Mouse (Mus musculus): ENCODE data around the gene Gm2244. TPM values are rescaled to one million over a fixed set of nuclear protein-coding genes. Genes with fewer than 3 reads are reported as not detected.
"Not testable (repeated sequence)": the region's sequence is repeated elsewhere in the genome, so short reads cannot be mapped to it uniquely, and the experiment has no call there.

Gm2244 gene
- polyA plus RNA-seq (2014; fragmentation: Nextera tagmentation; extraction: Ambion mirVana) = not detected in 2 replicates

DNA sequence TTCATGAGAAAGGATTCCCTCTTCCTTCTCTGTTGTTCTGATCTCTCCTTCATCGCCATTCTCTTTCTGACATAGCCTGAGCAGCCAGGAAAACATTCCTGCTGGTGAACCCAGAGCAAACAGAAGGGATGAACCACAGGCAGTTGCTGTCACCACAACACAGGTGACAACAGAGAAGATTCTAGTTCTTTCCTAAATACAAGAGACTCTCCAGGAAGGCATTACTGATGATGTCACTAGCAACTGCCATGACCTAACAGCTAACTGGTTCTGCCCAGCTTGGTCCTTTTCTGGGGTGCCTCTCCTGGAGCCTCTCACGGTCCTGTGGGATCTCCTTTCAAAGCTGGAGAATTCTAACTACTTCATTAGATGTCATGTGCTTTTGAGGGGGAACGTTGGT lies at the start of gene Gm2244:
Gene Gm2244, minus strand, starts transcription at position 101 of the 400 bp plus-strand sequence.
- not testable (repeated sequence) for ATAC-seq (ENCODE audit: insufficient number of reproducible peaks, insufficient read depth, low FRiP score, low read depth); H3K27ac ChIP-seq (ENCODE audit: low read length); H3K4me2 ChIP-seq (replicated peaks; ENCODE audit: low read depth, low read length); H3K9me3 ChIP-seq (ENCODE audit: control insufficient read depth, low read depth, low read length); H3K4me1 ChIP-seq (ENCODE audit: control insufficient read depth, insufficient read depth, low read length); H3K36me3 ChIP-seq (ENCODE audit: control insufficient read depth, insufficient read depth, low read length); H3K9ac ChIP-seq (replicated peaks; ENCODE audit: low read depth, low read length); H3K27me3 ChIP-seq (ENCODE audit: control insufficient read depth, insufficient read depth, low read length); H3K4me3 ChIP-seq (ENCODE audit: low read depth, low read length)
- WGBS = 93% methylated on average over 1 of the region's 3 CpGs

DNA sequence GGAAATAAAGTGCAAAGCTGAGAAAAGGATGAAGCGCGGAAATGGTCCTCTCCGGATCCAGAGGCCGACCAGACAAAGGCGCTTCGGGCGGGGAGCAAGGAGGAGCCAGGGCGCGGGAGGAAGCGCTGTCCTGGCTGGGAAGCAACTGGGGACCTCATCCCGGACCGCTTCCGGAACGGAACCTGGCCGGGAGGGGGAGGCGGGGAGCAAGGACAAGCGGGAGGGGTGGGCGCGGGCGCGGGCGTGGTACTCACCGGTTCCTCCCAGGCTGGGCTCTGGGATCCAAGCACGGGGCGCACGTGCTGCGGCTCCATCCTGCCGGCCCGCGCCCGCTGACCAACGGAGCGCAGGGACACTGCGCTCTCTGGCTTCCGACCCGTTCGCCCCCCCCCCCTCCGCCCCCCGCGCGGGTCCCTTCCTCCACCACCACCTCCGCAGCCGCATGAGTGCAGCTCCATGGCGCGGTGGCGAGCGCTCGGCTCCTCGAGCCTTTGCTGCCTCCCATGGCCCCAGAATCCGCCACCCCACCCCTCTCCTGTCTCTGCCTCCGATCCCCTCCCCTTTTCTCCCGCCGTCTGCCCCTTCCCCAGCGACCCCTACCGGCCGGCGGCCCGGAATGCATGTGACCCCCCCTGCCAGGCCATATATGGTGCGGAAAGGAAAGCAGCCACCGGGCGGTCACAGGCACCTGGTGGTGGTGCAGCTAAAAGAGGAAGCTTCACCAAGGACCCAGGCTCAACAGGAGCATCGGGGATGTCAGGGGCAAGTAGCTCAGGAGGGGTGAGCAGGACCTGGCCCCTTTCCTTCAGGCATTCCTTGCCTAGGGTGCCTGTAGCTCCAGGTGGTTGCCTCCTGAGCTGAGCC lies 35.3 kb upstream of the Gm2244 start, which contains the start of gene Gm2237:
Gene Gm2237, minus strand, starts transcription at position 332 of the 864 bp plus-strand sequence.
- not testable (repeated sequence) for H3K27me3 ChIP-seq (ENCODE audit: control insufficient read depth, insufficient read depth, low read length); H3K36me3 ChIP-seq (ENCODE audit: control insufficient read depth, insufficient read depth, low read length); ATAC-seq (ENCODE audit: insufficient number of reproducible peaks, insufficient read depth, low FRiP score, low read depth); H3K4me1 ChIP-seq (ENCODE audit: control insufficient read depth, insufficient read depth, low read length); H3K9me3 ChIP-seq (ENCODE audit: control insufficient read depth, low read depth, low read length); H3K27ac ChIP-seq (ENCODE audit: low read length)
- 0% methylated on average over 15 of the region's 62 CpGs for WGBS
- Histone ChIP-seq H3K4me2 (replicated peaks; ENCODE audit: low read depth, low read length) (peak within 1 kb of the TSS; percentile 27), H3K4me3 (ENCODE audit: low read depth, low read length) (peak within 1 kb of the TSS; percentile 38), H3K9ac (replicated peaks; ENCODE audit: low read depth, low read length) (0 out of 2 replicates have a peak within 1 kb of the TSS, but pooled peaks have one; percentile 33)

Other genes starting within 250 kb of the Gm2244 start
- 0.71 and 0.77 TPM in 2 replicates for gene Gm21738, start 131.0 kb downstream of the Gm2244 start, polyA plus RNA-seq (2014; fragmentation: Nextera tagmentation; extraction: Ambion mirVana)
- 4.6 and 4.8 TPM in 2 replicates for gene Gm2237, start 35.2 kb upstream of the Gm2244 start, polyA plus RNA-seq (2014; fragmentation: Nextera tagmentation; extraction: Ambion mirVana)
- not detected in 2 replicates for gene Gm5458, start 52.6 kb upstream of the Gm2244 start, polyA plus RNA-seq (2014; fragmentation: Nextera tagmentation; extraction: Ambion mirVana)
- gene Nid2, start 201.3 kb upstream of the Gm2244 start, polyA plus RNA-seq (2014; fragmentation: Nextera tagmentation; extraction: Ambion mirVana) = 81.2 and 90.5 TPM in 2 replicates